Mouse (Mus musculus): ENCODE data around the gene Spef2.
"Not testable (repeated sequence)": the region's sequence is repeated elsewhere in the genome, so short reads cannot be mapped to it uniquely, and the experiment has no call there.

The Spef2 gene

GRCm38 (mm10) chr15:9664948-9665347 lies 83.7 kb downstream of the Spef2 start:
- DNase-seq = not testable (repeated sequence)

GRCm38 (mm10) chr15:9661215-9661614 lies 87.5 kb downstream of the Spef2 start:
- DNase-seq = no peak

- DNase-seq = no peak
Observed at GRCm38 (mm10) chr15:9634471-9634870, 114.2 kb downstream of the Spef2 start.

GRCm38 (mm10) chr15:9631657-9632056 lies 117.0 kb downstream of the Spef2 start:
- no peak for DNase-seq

GRCm38 (mm10) chr15:9629660-9630059 lies 119.0 kb downstream of the Spef2 start:
- no peak for DNase-seq

- no peak for DNase-seq
Observed at GRCm38 (mm10) chr15:9624619-9625018, 124.0 kb downstream of the Spef2 start.

- DNase-seq = peak; percentile 12
Observed at GRCm38 (mm10) chr15:9608177-9608576, 140.5 kb downstream of the Spef2 start.

GRCm38 (mm10) chr15:9600088-9600455 lies 148.6 kb downstream of the Spef2 start:
- DNase-seq = no peak

- no peak for DNase-seq
Observed at GRCm38 (mm10) chr15:9599382-9600087, 149.1 kb downstream of the Spef2 start.

- DNase-seq = no peak
Observed at GRCm38 (mm10) chr15:9596298-9597060, 152.2 kb downstream of the Spef2 start.

- DNase-seq = no peak
Observed at GRCm38 (mm10) chr15:9589939-9590338, 158.7 kb downstream of the Spef2 start.

GRCm38 (mm10) chr15:9580470-9581280 lies 168.0 kb downstream of the Spef2 start:
- no peak for DNase-seq

- DNase-seq = peak; percentile 23
Observed at GRCm38 (mm10) chr15:9577303-9577702, 171.4 kb downstream of the Spef2 start.

- peak; percentile 64 for DNase-seq
Observed at GRCm38 (mm10) chr15:9574796-9575195, 173.9 kb downstream of the Spef2 start.

GRCm38 (mm10) chr15:9573361-9573760 lies 175.3 kb downstream of the Spef2 start:
- no peak for DNase-seq

- no peak for DNase-seq
Observed at GRCm38 (mm10) chr15:9572664-9573063, 176.0 kb downstream of the Spef2 start.

GRCm38 (mm10) chr15:9571896-9572295 lies 176.8 kb downstream of the Spef2 start:
- DNase-seq = no peak

- DNase-seq = no peak
Observed at GRCm38 (mm10) chr15:9567316-9567715, 181.4 kb downstream of the Spef2 start.

- no peak for DNase-seq
Observed at GRCm38 (mm10) chr15:9565396-9565795, 183.3 kb downstream of the Spef2 start.

- DNase-seq = no peak
Observed at GRCm38 (mm10) chr15:9564156-9564555, 184.5 kb downstream of the Spef2 start.

- DNase-seq = not testable (repeated sequence)
Observed at GRCm38 (mm10) chr15:9557264-9557663, 191.4 kb downstream of the Spef2 start.

- DNase-seq = no peak
Observed at GRCm38 (mm10) chr15:9548951-9549350, 199.7 kb downstream of the Spef2 start.

GRCm38 (mm10) chr15:9535200-9535599 lies 213.5 kb downstream of the Spef2 start:
- DNase-seq = no peak

Measured in thymus, postnatal 14 days (tissue).